Mouse (Mus musculus): Measurements from ENCODE around the gene Scn9a. TPM values are rescaled to one million over a fixed set of nuclear protein-coding genes. Genes with fewer than 3 reads are reported as not detected.

Gene Scn9a
- polyA plus RNA-seq, 1 experiment from 2014 or later, result 0.08 TPM

DNA sequence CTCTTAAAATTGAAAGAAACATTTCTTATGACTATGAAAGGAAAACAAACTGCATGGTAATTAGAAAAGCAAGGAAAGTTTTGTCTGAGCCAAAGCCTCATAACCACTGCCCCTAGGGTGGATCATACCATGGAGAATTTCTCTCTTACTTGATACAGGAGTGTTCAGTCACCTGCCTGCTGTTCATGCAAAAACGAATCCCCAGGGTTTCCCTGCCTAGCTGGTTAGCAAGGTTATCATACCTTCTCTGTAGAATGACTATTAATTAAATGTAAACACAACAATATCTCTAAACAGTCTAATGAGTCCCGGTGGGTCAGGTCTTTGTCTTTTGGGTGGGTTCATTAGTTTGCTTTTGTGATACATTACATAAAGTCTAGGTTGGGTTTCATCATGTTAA is 123.3 kb downstream of the Scn9a start:
- Histone ChIP-seq H3K27ac (no peak overlapping the region), H3K27me3 (ENCODE audit: low read depth, poor library complexity, severe bottlenecking) (no peaks in the 10 kb centered on the region), H3K36me3 (no peaks in the 10 kb centered on the region), H3K4me1 (no peaks in the 10 kb centered on the region), H3K9me3 (replicated peaks) (no peaks in the 10 kb centered on the region), H3K4me3 (no peak overlapping the region)
- DNase-seq (ENCODE audit: low spot score), result no peak
- 85% methylated on average over 2 of the region's 2 CpGs for WGBS

GRCm38 (mm10) chr2:66508032-66508431 is 126.7 kb downstream of the Scn9a start:
- Histone ChIP-seq H3K9me3 (replicated peaks) (no peaks in the 10 kb centered on the region), H3K27ac (no peak overlapping the region), H3K4me3 (no peak overlapping the region), H3K4me1 (no peaks in the 10 kb centered on the region), H3K36me3 (no peaks in the 10 kb centered on the region), H3K27me3 (ENCODE audit: low read depth, poor library complexity, severe bottlenecking) (no peaks in the 10 kb centered on the region)
- no peak for DNase-seq (ENCODE audit: low spot score)
- WGBS, result 84% methylated on average over 3 of the region's 3 CpGs

- Histone ChIP-seq H3K36me3 (no peaks in the 10 kb centered on the region), H3K9me3 (replicated peaks) (no peaks in the 10 kb centered on the region), H3K4me3 (no peak overlapping the region), H3K27ac (no peak overlapping the region), H3K4me1 (no peaks in the 10 kb centered on the region), H3K27me3 (ENCODE audit: low read depth, poor library complexity, severe bottlenecking) (no peaks in the 10 kb centered on the region)
- no peak for DNase-seq (ENCODE audit: low spot score)
- WGBS, result 89% methylated on average over 1 of the region's 1 CpGs
These were observed 127.1 kb downstream of the Scn9a start for GRCm38 (mm10) chr2:66507616-66508015.

DNA sequence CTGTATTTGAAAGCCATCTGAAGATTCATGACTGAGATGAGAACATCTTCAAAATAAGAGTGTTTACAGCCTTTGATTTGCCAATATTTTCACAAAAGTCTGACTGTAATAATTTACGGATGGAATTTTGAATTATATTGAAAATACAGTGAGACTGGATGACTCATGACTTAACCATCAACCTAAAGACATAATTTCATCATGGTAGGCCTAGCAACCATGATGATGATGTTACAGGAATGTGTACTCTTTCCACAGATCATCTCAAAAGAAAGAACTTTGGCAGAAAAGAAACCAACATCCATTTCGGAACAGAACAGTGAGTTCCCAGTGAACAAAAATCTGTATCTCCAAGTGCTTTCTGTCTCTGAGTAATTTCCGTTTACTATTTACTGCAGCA is 132.6 kb downstream of the Scn9a start:
- no peaks in the 10 kb centered on the region for H3K4me1 ChIP-seq
- no peaks in the 10 kb centered on the region for H3K9me3 ChIP-seq (replicated peaks)
- no peak for DNase-seq (ENCODE audit: low spot score)
- no peak overlapping the region for H3K27ac ChIP-seq
- no peak overlapping the region for H3K4me3 ChIP-seq
- 90% methylated on average over 3 of the region's 3 CpGs for WGBS
- no peaks in the 10 kb centered on the region for H3K36me3 ChIP-seq
- no peaks in the 10 kb centered on the region for H3K27me3 ChIP-seq (ENCODE audit: low read depth, poor library complexity, severe bottlenecking)

DNA sequence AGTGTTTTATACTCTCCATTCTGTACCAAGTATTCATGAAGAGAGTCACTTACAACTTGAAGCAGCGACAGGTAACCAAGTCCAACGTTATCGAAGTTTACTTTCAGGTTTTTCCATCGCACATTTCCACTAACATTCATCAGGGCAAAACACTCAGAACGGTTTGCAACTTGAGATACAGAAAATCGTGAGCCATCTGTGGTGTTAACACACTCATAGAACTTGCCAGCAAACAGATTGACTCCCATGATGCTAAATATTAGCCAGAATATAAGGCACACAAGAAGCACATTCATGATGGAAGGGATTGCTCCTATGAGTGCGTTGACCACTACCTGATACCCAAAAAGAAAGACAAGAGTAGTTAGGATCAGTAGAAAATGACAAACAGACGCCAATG is 140.2 kb downstream of the Scn9a start:
- Histone ChIP-seq H3K4me1 (no peaks in the 10 kb centered on the region), H3K9me3 (replicated peaks) (no peaks in the 10 kb centered on the region), H3K27me3 (ENCODE audit: low read depth, poor library complexity, severe bottlenecking) (no peaks in the 10 kb centered on the region), H3K4me3 (no peak overlapping the region), H3K27ac (no peak overlapping the region), H3K36me3 (no peaks in the 10 kb centered on the region)
- DNase-seq (ENCODE audit: low spot score), result no peak
- 92% methylated on average over 8 of the region's 8 CpGs for WGBS

DNA sequence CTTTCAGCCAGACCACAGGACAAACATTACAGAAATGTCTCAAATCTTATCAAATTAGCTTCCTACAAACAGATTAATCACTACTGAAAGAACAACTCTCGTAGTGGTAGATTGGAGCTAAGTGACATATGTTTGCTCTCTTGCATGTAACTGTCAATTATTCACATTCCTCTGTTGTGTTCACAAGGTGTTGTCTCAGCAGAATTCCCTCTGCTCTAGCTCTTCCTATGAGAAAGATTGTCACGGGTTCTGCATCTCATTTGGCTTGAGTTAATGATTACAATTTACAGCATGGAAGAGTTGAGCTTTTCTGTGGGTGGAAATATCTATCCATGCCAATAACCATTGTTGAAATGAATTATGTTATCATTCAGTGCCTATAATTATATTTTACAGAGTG is 156.4 kb downstream of the Scn9a start:
- no peaks in the 10 kb centered on the region for H3K9me3 ChIP-seq (replicated peaks)
- no peaks in the 10 kb centered on the region for H3K36me3 ChIP-seq
- no peaks in the 10 kb centered on the region for H3K27me3 ChIP-seq (ENCODE audit: low read depth, poor library complexity, severe bottlenecking)
- no peak overlapping the region for H3K27ac ChIP-seq
- 79% methylated on average over 2 of the region's 2 CpGs for WGBS
- DNase-seq (ENCODE audit: low spot score), result no peak
- no peaks in the 10 kb centered on the region for H3K4me1 ChIP-seq
- no peak overlapping the region for H3K4me3 ChIP-seq

- no peaks in the 10 kb centered on the region for H3K36me3 ChIP-seq
- DNase-seq (ENCODE audit: low spot score), result no peak
- no peaks in the 10 kb centered on the region for H3K9me3 ChIP-seq (replicated peaks)
- H3K4me3 ChIP-seq, result no peak overlapping the region
- H3K27me3 ChIP-seq (ENCODE audit: low read depth, poor library complexity, severe bottlenecking), result no peaks in the 10 kb centered on the region
- 52% methylated on average over 3 of the region's 3 CpGs for WGBS
- H3K4me1 ChIP-seq, result no peaks in the 10 kb centered on the region
- no peak overlapping the region for H3K27ac ChIP-seq
These were observed 161.5 kb downstream of the Scn9a start for GRCm38 (mm10) chr2:66473181-66473822.

DNA sequence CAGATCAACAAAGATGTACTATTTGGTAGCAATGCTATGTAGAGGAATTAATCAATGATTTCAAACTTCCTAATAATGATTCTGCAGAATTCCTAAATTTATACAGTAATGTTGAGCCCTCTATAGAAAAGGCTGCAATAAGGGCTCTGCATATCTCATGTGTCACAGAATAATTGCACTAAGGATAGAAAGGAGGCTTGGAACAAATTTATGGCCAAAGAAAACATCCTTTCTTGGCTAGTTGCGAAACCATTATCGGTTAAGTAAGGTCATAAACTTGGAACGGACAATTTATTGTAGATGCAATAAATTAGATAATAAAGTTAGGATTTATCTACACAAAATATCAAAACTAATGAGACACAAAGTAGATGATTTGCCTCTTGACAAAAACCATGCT is 169.3 kb downstream of the Scn9a start:
- Histone ChIP-seq H3K27ac (no peak overlapping the region), H3K36me3 (no peaks in the 10 kb centered on the region), H3K4me3 (no peak overlapping the region), H3K4me1 (no peaks in the 10 kb centered on the region), H3K9me3 (replicated peaks) (no peaks in the 10 kb centered on the region), H3K27me3 (ENCODE audit: low read depth, poor library complexity, severe bottlenecking) (no peaks in the 10 kb centered on the region)
- no peak for DNase-seq (ENCODE audit: low spot score)
- WGBS, result 75% methylated on average over 3 of the region's 3 CpGs

GRCm38 (mm10) chr2:66464874-66465458 is 169.8 kb downstream of the Scn9a start:
- 90% methylated on average over 2 of the region's 2 CpGs for WGBS
- no peaks in the 10 kb centered on the region for H3K9me3 ChIP-seq (replicated peaks)
- H3K27me3 ChIP-seq (ENCODE audit: low read depth, poor library complexity, severe bottlenecking), result no peaks in the 10 kb centered on the region
- no peak for DNase-seq (ENCODE audit: low spot score)
- H3K4me1 ChIP-seq, result no peaks in the 10 kb centered on the region
- no peak overlapping the region for H3K27ac ChIP-seq
- no peak overlapping the region for H3K4me3 ChIP-seq
- H3K36me3 ChIP-seq, result no peaks in the 10 kb centered on the region

DNA sequence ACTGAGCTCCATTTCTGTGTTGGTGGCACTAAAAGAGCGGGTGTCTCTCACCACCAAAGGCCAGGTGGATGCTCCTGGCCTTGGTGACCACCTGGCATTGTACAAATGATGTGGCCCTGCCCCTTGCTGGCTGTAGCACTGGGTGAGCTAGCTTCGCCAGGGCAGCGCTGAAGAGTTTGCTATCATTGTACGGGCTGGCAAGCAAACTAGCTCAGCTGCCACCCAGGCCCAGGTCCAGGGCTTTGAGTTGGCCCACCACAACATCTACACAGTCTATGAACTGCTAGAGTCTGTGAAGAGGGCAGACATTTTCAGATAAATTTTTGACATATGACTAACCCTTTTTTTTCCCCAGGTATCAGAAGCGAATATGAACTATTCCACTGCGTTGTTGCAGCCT is 170.8 kb downstream of the Scn9a start:
- no peak overlapping the region for H3K4me3 ChIP-seq
- DNase-seq (ENCODE audit: low spot score), result no peak
- H3K36me3 ChIP-seq, result no peaks in the 10 kb centered on the region
- H3K9me3 ChIP-seq (replicated peaks), result no peaks in the 10 kb centered on the region
- H3K27ac ChIP-seq, result no peak overlapping the region
- H3K27me3 ChIP-seq (ENCODE audit: low read depth, poor library complexity, severe bottlenecking), result no peaks in the 10 kb centered on the region
- 93% methylated on average over 6 of the region's 6 CpGs for WGBS
- no peaks in the 10 kb centered on the region for H3K4me1 ChIP-seq

- Histone ChIP-seq H3K4me1 (no peaks in the 10 kb centered on the region), H3K36me3 (no peaks in the 10 kb centered on the region), H3K27me3 (ENCODE audit: low read depth, poor library complexity, severe bottlenecking) (no peaks in the 10 kb centered on the region), H3K9me3 (replicated peaks) (no peaks in the 10 kb centered on the region), H3K27ac (no peak overlapping the region), H3K4me3 (no peak overlapping the region)
- DNase-seq (ENCODE audit: low spot score), result no peak
- 96% methylated on average over 1 of the region's 1 CpGs for WGBS
These were observed 172.3 kb downstream of the Scn9a start for GRCm38 (mm10) chr2:66462458-66462857.

DNA sequence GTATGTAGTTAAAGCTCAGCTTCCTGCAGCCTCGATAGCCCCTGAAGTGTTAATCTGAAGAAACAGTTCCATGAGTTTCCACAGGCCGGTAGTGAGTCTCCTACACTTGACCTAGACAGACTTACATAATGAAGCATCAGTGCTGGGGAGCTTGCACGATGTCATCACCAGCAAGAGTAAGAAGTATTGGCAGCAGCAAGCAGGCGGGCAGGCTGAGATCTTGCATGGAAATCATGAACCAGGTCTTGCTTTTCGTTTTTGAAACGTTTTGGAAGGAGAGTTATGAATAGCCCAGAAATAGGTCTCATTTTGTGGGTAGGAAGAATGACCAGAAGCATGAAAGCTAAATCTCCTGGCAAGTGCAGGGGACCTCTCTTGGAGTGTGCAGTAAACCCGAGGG is 194.1 kb downstream of the Scn9a start, which contains the start of gene Scn1a:
TSS of gene Scn1a (minus strand) at position 130 of the 400 bp plus-strand sequence.
- DNase-seq (ENCODE audit: low spot score), result no peak
- H3K4me3 ChIP-seq, result peak within 1 kb of the TSS; percentile 46
- no peak within 1 kb of the TSS for H3K27ac ChIP-seq
- peaks cover 14% of the 10 kb centered on the region; the same call in 1 of the 2 replicates for H3K4me1 ChIP-seq
- H3K9me3 ChIP-seq (replicated peaks), result no peaks in the 10 kb centered on the region
- H3K27me3 ChIP-seq (ENCODE audit: low read depth, poor library complexity, severe bottlenecking), result 0 out of 2 replicates have a peak, but pooled peaks cover 5% of the 10 kb centered on the region
- H3K36me3 ChIP-seq, result no peaks in the 10 kb centered on the region
- WGBS, result 15% methylated on average over 7 of the region's 7 CpGs

DNA sequence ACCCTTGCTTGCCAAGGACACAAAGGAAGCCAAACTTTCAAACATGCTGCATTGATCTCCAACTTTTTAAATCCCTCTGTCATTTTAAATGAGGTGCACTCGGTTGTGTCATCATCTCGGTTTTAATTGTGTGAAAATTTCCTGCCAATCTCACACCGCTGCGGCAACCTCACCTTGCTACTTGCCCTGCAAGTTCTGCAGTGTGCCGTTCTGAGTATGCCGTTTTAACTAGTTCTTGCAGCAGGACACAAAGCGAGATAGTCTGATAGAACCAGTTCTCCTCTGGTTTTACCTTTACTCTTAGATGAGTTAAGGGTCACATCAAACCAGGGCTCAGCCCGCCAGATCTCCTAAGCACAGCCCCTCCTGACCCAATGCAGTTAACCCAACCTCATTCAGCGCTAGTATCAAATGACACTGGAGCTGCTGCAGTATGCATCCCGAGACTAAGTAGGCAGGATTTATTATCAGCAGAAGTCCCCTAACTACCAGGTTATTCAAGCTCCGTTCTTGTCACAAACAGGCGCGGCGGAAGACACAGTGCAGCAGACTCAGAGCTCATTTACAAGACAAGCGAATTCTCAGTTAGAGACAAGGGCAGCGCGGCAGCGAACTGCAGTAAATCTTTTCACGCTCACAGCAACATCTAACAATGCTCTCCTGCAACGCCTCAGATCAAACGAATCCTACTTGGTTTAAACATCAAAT is 194.8 kb downstream of the Scn9a start:
- no peaks in the 10 kb centered on the region for H3K9me3 ChIP-seq (replicated peaks)
- H3K4me1 ChIP-seq, result peaks cover 14% of the 10 kb centered on the region; the same call in 1 of the 2 replicates
- no peaks in the 10 kb centered on the region for H3K36me3 ChIP-seq
- H3K4me3 ChIP-seq, result peak overlapping the region; percentile 46
- H3K27me3 ChIP-seq (ENCODE audit: low read depth, poor library complexity, severe bottlenecking), result 0 out of 2 replicates have a peak, but pooled peaks cover 5% of the 10 kb centered on the region
- DNase-seq (ENCODE audit: low spot score), result peak; percentile 52
- no peak overlapping the region for H3K27ac ChIP-seq
- 6% methylated on average over 21 of the region's 21 CpGs for WGBS
